Mouse (Mus musculus): Measurements from ENCODE around the gene Spata21. TPM values are rescaled to one million over a fixed set of nuclear protein-coding genes. Genes with fewer than 3 reads are reported as not detected.
"Not testable (repeated sequence)": the region's sequence is repeated elsewhere in the genome, so short reads cannot be mapped to it uniquely, and the experiment has no call there.

Spata21 gene
- polyA plus RNA-seq, 1 experiment from 2014 or later: not detected

GRCm38 (mm10) chr4:141132191-141132590 is 44.1 kb downstream of the Spata21 start:
- ATAC-seq: no peak
- Histone ChIP-seq H3K27ac (ENCODE audit: low read length) (peak overlapping the region; percentile 96), H3K9me3 (ENCODE audit: control insufficient read depth, low read length) (no peaks in the 10 kb centered on the region), H3K4me2 (ENCODE audit: low read depth, low read length) (peak overlapping the region; percentile 46), H3K4me1 (ENCODE audit: control insufficient read depth, insufficient read depth, low read length) (peaks cover 64% of the 10 kb centered on the region), H3K36me3 (ENCODE audit: control insufficient read depth, insufficient read depth, low read length) (no peaks in the 10 kb centered on the region), H3K4me3 (ENCODE audit: low read length) (no peak overlapping the region), H3K9ac (ENCODE audit: low read depth, low read length) (peak overlapping the region; percentile 60), H3K27me3 (replicated peaks; ENCODE audit: control insufficient read depth, insufficient read depth, low read length) (no peaks in the 10 kb centered on the region)
- WGBS: 34% methylated on average over 8 of the region's 8 CpGs

GRCm38 (mm10) chr4:141133227-141133626 is 45.1 kb downstream of the Spata21 start:
- 25% methylated on average over 8 of the region's 8 CpGs for WGBS
- H3K4me2 ChIP-seq (ENCODE audit: low read depth, low read length): no peak overlapping the region

GRCm38 (mm10) chr4:141134031-141134441 is 45.9 kb downstream of the Spata21 start:
- no peaks in the 10 kb centered on the region for H3K36me3 ChIP-seq (ENCODE audit: control insufficient read depth, insufficient read depth, low read length)
- H3K27ac ChIP-seq (ENCODE audit: low read length): peak overlapping the region; percentile 89
- H3K9me3 ChIP-seq (ENCODE audit: control insufficient read depth, low read length): no peaks in the 10 kb centered on the region
- 40% methylated on average over 8 of the region's 8 CpGs for WGBS
- peak overlapping the region; percentile 54 for H3K4me2 ChIP-seq (ENCODE audit: low read depth, low read length)
- peak overlapping the region; percentile 59 for H3K9ac ChIP-seq (ENCODE audit: low read depth, low read length)
- H3K4me1 ChIP-seq (ENCODE audit: control insufficient read depth, insufficient read depth, low read length): peaks cover 72% of the 10 kb centered on the region
- no peaks in the 10 kb centered on the region for H3K27me3 ChIP-seq (replicated peaks; ENCODE audit: control insufficient read depth, insufficient read depth, low read length)
- peak; percentile 31 for ATAC-seq
- peak overlapping the region; percentile 16; the same call in 1 of the 2 replicates for H3K4me3 ChIP-seq (ENCODE audit: low read length)

More at GRCm38 (mm10) chr4:141133227-141133626, 45.1 kb downstream of the Spata21 start:
- H3K4me1 ChIP-seq (ENCODE audit: control insufficient read depth, insufficient read depth, low read length): peaks cover 72% of the 10 kb centered on the region
- H3K9ac ChIP-seq (ENCODE audit: low read depth, low read length): 0 out of 2 replicates have a peak overlapping the region, but pooled peaks have one; percentile 24
- H3K27ac ChIP-seq (ENCODE audit: low read length): peak overlapping the region; percentile 96
- ATAC-seq: no peak
- no peaks in the 10 kb centered on the region for H3K9me3 ChIP-seq (ENCODE audit: control insufficient read depth, low read length)
- H3K4me3 ChIP-seq (ENCODE audit: low read length): no peak overlapping the region
- no peaks in the 10 kb centered on the region for H3K27me3 ChIP-seq (replicated peaks; ENCODE audit: control insufficient read depth, insufficient read depth, low read length)
- no peaks in the 10 kb centered on the region for H3K36me3 ChIP-seq (ENCODE audit: control insufficient read depth, insufficient read depth, low read length)

GRCm38 (mm10) chr4:141134751-141135530 is 46.8 kb downstream of the Spata21 start:
- Histone ChIP-seq H3K27me3 (replicated peaks; ENCODE audit: control insufficient read depth, insufficient read depth, low read length) (no peaks in the 10 kb centered on the region), H3K4me1 (ENCODE audit: control insufficient read depth, insufficient read depth, low read length) (peaks cover 65% of the 10 kb centered on the region), H3K9me3 (ENCODE audit: control insufficient read depth, low read length) (no peaks in the 10 kb centered on the region), H3K4me3 (ENCODE audit: low read length) (peak overlapping the region; percentile 16; the same call in 1 of the 2 replicates), H3K9ac (ENCODE audit: low read depth, low read length) (peak overlapping the region; percentile 59), H3K27ac (ENCODE audit: low read length) (peak overlapping the region; percentile 89), H3K4me2 (ENCODE audit: low read depth, low read length) (peak overlapping the region; percentile 54), H3K36me3 (ENCODE audit: control insufficient read depth, insufficient read depth, low read length) (no peaks in the 10 kb centered on the region)
- WGBS: 59% methylated on average over 20 of the region's 20 CpGs
- no peak for ATAC-seq

GRCm38 (mm10) chr4:141136126-141136525 is 48.0 kb downstream of the Spata21 start:
- Histone ChIP-seq H3K4me1 (ENCODE audit: control insufficient read depth, insufficient read depth, low read length) (peaks cover 61% of the 10 kb centered on the region), H3K27me3 (replicated peaks; ENCODE audit: control insufficient read depth, insufficient read depth, low read length) (no peaks in the 10 kb centered on the region), H3K4me2 (ENCODE audit: low read depth, low read length) (peak overlapping the region; percentile 24), H3K4me3 (ENCODE audit: low read length) (0 out of 2 replicates have a peak overlapping the region, but pooled peaks have one; percentile 7), H3K27ac (ENCODE audit: low read length) (peak overlapping the region; percentile 76), H3K9ac (ENCODE audit: low read depth, low read length) (peak overlapping the region; percentile 48), H3K9me3 (ENCODE audit: control insufficient read depth, low read length) (no peaks in the 10 kb centered on the region), H3K36me3 (ENCODE audit: control insufficient read depth, insufficient read depth, low read length) (no peaks in the 10 kb centered on the region)
- ATAC-seq: no peak
- WGBS: 66% methylated on average over 7 of the region's 7 CpGs

- Histone ChIP-seq H3K4me1 (ENCODE audit: control insufficient read depth, insufficient read depth, low read length) (peaks cover 49% of the 10 kb centered on the region), H3K4me3 (ENCODE audit: low read length) (peak overlapping the region; percentile 86), H3K27ac (ENCODE audit: low read length) (peak overlapping the region; percentile 28), H3K4me2 (ENCODE audit: low read depth, low read length) (peak overlapping the region; percentile 75), H3K9ac (ENCODE audit: low read depth, low read length) (peak overlapping the region; percentile 29; the same call in 1 of the 2 replicates)
- not testable (repeated sequence) for H3K9me3 ChIP-seq (ENCODE audit: control insufficient read depth, low read length); ATAC-seq; H3K36me3 ChIP-seq (ENCODE audit: control insufficient read depth, insufficient read depth, low read length); H3K27me3 ChIP-seq (replicated peaks; ENCODE audit: control insufficient read depth, insufficient read depth, low read length)
- WGBS: 70% methylated on average over 1 of the region's 3 CpGs
Observed at GRCm38 (mm10) chr4:141137740-141138139, 49.6 kb downstream of the Spata21 start.

- peak overlapping the region; percentile 96 for H3K27ac ChIP-seq (ENCODE audit: low read length)
- H3K9me3 ChIP-seq (ENCODE audit: control insufficient read depth, low read length): no peaks in the 10 kb centered on the region
- no peaks in the 10 kb centered on the region for H3K36me3 ChIP-seq (ENCODE audit: control insufficient read depth, insufficient read depth, low read length)
- ATAC-seq: peak; percentile 26
- under 1% methylated on average over 29 of the region's 29 CpGs for WGBS
- H3K4me2 ChIP-seq (ENCODE audit: low read depth, low read length): peak overlapping the region; percentile 75
- H3K4me1 ChIP-seq (ENCODE audit: control insufficient read depth, insufficient read depth, low read length): peaks cover 42% of the 10 kb centered on the region
- H3K4me3 ChIP-seq (ENCODE audit: low read length): peak overlapping the region; percentile 86
- peak overlapping the region; percentile 92 for H3K9ac ChIP-seq (ENCODE audit: low read depth, low read length)
- no peaks in the 10 kb centered on the region for H3K27me3 ChIP-seq (replicated peaks; ENCODE audit: control insufficient read depth, insufficient read depth, low read length)
Observed at GRCm38 (mm10) chr4:141138425-141139115, 50.4 kb downstream of the Spata21 start.

GRCm38 (mm10) chr4:141139116-141139970 is 51.2 kb downstream of the Spata21 start, which contains the start of gene Szrd1:
TSS of gene Szrd1 (minus strand) at chr4:141139775.
- peaks cover 36% of the 10 kb centered on the region for H3K4me1 ChIP-seq (ENCODE audit: control insufficient read depth, insufficient read depth, low read length)
- no peaks in the 10 kb centered on the region for H3K27me3 ChIP-seq (replicated peaks; ENCODE audit: control insufficient read depth, insufficient read depth, low read length)
- H3K36me3 ChIP-seq (ENCODE audit: control insufficient read depth, insufficient read depth, low read length): no peaks in the 10 kb centered on the region
- H3K9ac ChIP-seq (ENCODE audit: low read depth, low read length): peak within 1 kb of the TSS; percentile 92
- no peaks in the 10 kb centered on the region for H3K9me3 ChIP-seq (ENCODE audit: control insufficient read depth, low read length)
- H3K4me3 ChIP-seq (ENCODE audit: low read length): peak within 1 kb of the TSS; percentile 86
- ATAC-seq: peak; percentile 92
- peak within 1 kb of the TSS; percentile 96 for H3K27ac ChIP-seq (ENCODE audit: low read length)
- peak within 1 kb of the TSS; percentile 75 for H3K4me2 ChIP-seq (ENCODE audit: low read depth, low read length)
- under 1% methylated on average over 63 of the region's 63 CpGs for WGBS
